Mouse (Mus musculus) cerebellum, adult 9-10 months (tissue): ENCODE results near the gene Ube2dnl2.

Experiments used
- DNase-seq: peaks from one replicate; pipeline ENCODE4 v3.0.0; 2022

The Ube2dnl2 gene

DNA sequence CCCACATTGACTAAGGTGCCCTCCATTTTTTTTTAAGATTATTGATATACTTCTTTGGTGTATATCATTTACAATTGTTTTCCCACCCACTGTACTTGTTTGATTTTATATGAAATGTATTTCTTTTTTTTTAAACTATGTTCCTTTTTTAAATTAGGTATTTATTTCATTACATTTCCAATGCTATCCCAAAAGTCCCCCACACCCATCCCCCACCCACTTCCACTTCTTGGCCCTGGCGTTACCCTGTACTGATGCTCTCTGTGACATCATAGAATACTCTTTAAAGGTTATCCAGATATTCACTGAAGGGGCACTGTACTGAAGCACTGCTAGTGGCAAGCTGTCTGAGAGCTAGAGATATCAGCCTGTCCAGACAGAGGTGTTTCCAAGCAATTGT, at the start of gene Ube2dnl2:
Gene Ube2dnl2, plus strand, starts transcription at position 301 of the 400 bp plus-strand sequence.
- no peak for DNase-seq

- DNase-seq, result no peak
These were observed 11.9 kb upstream of the Ube2dnl2 start for GRCm38 (mm10) chrX:114895489-114895888.

DNA sequence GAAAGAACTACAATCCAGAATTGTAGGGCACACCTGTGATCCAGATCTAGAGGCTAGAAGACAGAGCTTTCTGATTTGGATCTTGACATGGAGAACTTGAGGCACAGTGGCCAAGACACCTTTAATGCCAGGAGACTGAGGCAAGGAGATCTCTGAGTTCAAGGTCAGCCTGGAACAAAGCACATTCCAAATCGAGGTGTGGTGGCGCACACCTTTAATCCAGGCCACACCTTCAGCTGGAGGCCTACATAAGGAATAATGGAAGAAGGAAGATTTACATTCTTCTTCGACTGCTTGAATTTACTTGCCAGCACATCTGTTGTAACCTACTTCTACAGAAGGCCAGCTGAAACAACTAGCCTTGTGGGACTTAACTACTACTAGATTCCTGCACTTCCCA, 9.9 kb upstream of the Ube2dnl2 start:
- no peak for DNase-seq

DNA sequence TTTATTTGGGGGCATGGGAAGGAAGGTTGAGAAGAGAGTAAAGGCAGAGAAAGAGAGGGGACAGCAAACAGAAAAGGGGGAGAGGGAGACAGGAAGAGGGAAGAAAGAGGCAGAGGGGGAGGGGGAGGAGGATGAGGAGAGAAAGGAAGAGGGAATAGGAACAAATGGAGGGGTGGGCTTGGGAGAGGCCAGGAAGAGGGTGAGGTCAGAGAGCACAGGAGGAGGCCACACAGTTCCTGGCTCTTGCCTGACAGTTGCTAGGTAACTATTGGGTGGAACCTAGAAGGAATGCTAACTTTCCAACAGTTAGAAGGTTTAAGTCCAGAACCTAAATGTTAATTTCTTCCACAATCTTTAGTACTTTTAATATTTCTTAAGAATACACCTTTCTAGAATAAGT, 4.0 kb upstream of the Ube2dnl2 start:
- no peak for DNase-seq

GRCm38 (mm10) chrX:114904712-114905111, 2.7 kb upstream of the Ube2dnl2 start, which contains the start of gene Ube2dnl1:
Ube2dnl1 (plus strand) TSS chrX:114905012.
- DNase-seq, result no peak

DNA sequence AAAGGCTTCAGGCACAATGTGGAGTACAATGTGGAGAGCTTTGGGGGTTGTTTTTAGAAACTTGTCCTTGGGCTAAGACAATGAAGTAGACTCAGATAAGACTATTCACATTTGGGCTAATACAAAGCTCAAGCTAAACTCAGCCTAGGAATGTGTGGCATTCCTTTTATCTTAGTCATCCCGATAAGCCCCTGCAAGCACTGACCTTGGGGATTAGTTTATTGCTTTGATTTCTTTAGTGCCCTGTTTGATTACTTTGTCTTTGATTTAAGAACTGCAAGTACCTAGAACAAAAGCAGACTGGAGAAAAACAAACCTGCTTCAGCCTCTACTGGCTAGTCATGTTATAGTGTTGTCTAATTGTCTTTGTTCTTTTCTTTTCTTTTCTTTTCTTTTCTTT, 47.7 kb downstream of the Ube2dnl2 start:
- no peak for DNase-seq
